8 mouse cellular contexts compared by ENCODE assay signal in genomic region chr3:95938835-95939234, GRCm38 (mm10). TPM values are rescaled to one million over a fixed set of nuclear protein-coding genes. Genes with fewer than 3 reads are reported as not detected.
A peak's percentile ranks its signal among the peaks of the same experiment; 100 is the strongest.
DNase-seq lines count a peak whose midpoint lies in the region; ATAC-seq and TF ChIP-seq lines count a peak whose summit lies in the region.

No protein-coding gene starts in this region.

- no peaks in the 10 kb centered on the region for H3K9me3 ChIP-seq in hindbrain, postnatal 0 days (ENCODE audit: low read length)
- no peaks in the 10 kb centered on the region for H3K9me3 ChIP-seq in hindbrain, embryonic 14.5 days (ENCODE audit: control insufficient read depth, low read length)
- no peaks in the 10 kb centered on the region for H3K9me3 ChIP-seq in MEL (replicated peaks; ENCODE audit: insufficient read depth, low read length)
- H3K9me3 ChIP-seq in liver, postnatal 0 days (ENCODE audit: low read length) = no peaks in the 10 kb centered on the region
- H3K9me3 ChIP-seq in forebrain, embryonic 16.5 days (ENCODE audit: control insufficient read depth, low read length) = no peaks in the 10 kb centered on the region

- peak; percentile 51 for TF ChIP-seq CTCF in hindbrain, postnatal 0 days (IDR thresholded peaks at IDR 0.05; ENCODE audit: low read depth)
- TF ChIP-seq CTCF in MEL (IDR thresholded peaks at IDR 0.05 in 2 of 3, conservative IDR thresholded peaks at IDR 0.05 in 1 of 3; ENCODE audit: control insufficient read depth in 1 of 3, insufficient read depth in 1 of 3, low read depth in 2 of 3, low read length in 3 of 3, poor library complexity in 1 of 3, severe bottlenecking in 1 of 3) = peak; percentile 77 to 84 (median 84)
- peak; percentile 72 for TF ChIP-seq CTCF in liver, postnatal 0 days (IDR thresholded peaks at IDR 0.05; ENCODE audit: low read depth)

- 94% methylated on average over 15 of the region's 15 CpGs for WGBS in hindbrain, postnatal 0 days
- WGBS in hindbrain, embryonic 14.5 days = 93% methylated on average over 15 of the region's 15 CpGs
- WGBS in liver, postnatal 0 days (ENCODE audit: insufficient replicate concordance) = 89% methylated on average over 15 of the region's 15 CpGs
- WGBS in forebrain, embryonic 16.5 days = 93% methylated on average over 15 of the region's 15 CpGs

- no peak overlapping the region for H3K4me3 ChIP-seq in hindbrain, postnatal 0 days (ENCODE audit: low read length)
- H3K4me3 ChIP-seq in hindbrain, embryonic 14.5 days (replicated peaks; ENCODE audit: low read length) = no peak overlapping the region
- H3K4me3 ChIP-seq in MEL (ENCODE audit: control insufficient read depth in 1 of 2, insufficient read depth in 1 of 2, low read depth in 2 of 2, low read length in 2 of 2) = no peak overlapping the region
- H3K4me3 ChIP-seq in liver, postnatal 0 days (ENCODE audit: low read depth, low read length) = no peak overlapping the region
- H3K4me3 ChIP-seq in forebrain, embryonic 16.5 days (replicated peaks; ENCODE audit: low read length) = no peak overlapping the region

- no peaks in the 10 kb centered on the region for H3K4me1 ChIP-seq in hindbrain, postnatal 0 days (ENCODE audit: insufficient read depth, low read length)
- H3K4me1 ChIP-seq in hindbrain, embryonic 14.5 days (replicated peaks; ENCODE audit: control insufficient read depth, insufficient read depth, low read length) = no peaks in the 10 kb centered on the region
- H3K4me1 ChIP-seq in MEL (ENCODE audit: control insufficient read depth in 1 of 2, insufficient read depth in 2 of 2, low read length in 2 of 2) = peaks cover 5 to 7% of the 10 kb centered on the region in 2 experiments
- H3K4me1 ChIP-seq in liver, postnatal 0 days (ENCODE audit: insufficient read depth) = no peaks in the 10 kb centered on the region
- no peaks in the 10 kb centered on the region for H3K4me1 ChIP-seq in forebrain, embryonic 16.5 days (replicated peaks; ENCODE audit: control insufficient read depth, insufficient read depth, low read length)

- TF ChIP-seq RAD21 in MEL (IDR thresholded peaks at IDR 0.05; ENCODE audit: low read depth, low read length) = peak; percentile 62

- intact Hi-C loops in left cerebral cortex, postnatal 14 days (cut with DNase I) = no loop called here

- no peaks in the 10 kb centered on the region for H3K27me3 ChIP-seq in hindbrain, postnatal 0 days (ENCODE audit: insufficient read depth, low read length)
- H3K27me3 ChIP-seq in hindbrain, embryonic 14.5 days (ENCODE audit: control insufficient read depth, insufficient read depth, low read length) = no peaks in the 10 kb centered on the region
- H3K27me3 ChIP-seq in MEL (ENCODE audit: control insufficient read depth in 1 of 2, insufficient read depth in 2 of 2, low read length in 2 of 2) = no peaks in the 10 kb centered on the region
- H3K27me3 ChIP-seq in liver, postnatal 0 days (ENCODE audit: insufficient read depth, low read length) = no peaks in the 10 kb centered on the region
- no peaks in the 10 kb centered on the region for H3K27me3 ChIP-seq in forebrain, embryonic 16.5 days (replicated peaks; ENCODE audit: control insufficient read depth, insufficient read depth, low read length)

- peaks cover 37% of the 10 kb centered on the region; the same call in 1 of the 2 replicates for H3K36me3 ChIP-seq in hindbrain, postnatal 0 days (ENCODE audit: insufficient read depth, low read length)
- H3K36me3 ChIP-seq in hindbrain, embryonic 14.5 days (replicated peaks; ENCODE audit: control insufficient read depth, insufficient read depth) = peaks cover 79% of the 10 kb centered on the region
- peaks cover 16 to 68% of the 10 kb centered on the region in 2 experiments for H3K36me3 ChIP-seq in MEL (ENCODE audit: control insufficient read depth in 1 of 2, insufficient read depth in 2 of 2, low read length in 2 of 2)
- peaks cover 81% of the 10 kb centered on the region for H3K36me3 ChIP-seq in liver, postnatal 0 days (replicated peaks; ENCODE audit: insufficient read depth, low read length)
- H3K36me3 ChIP-seq in forebrain, embryonic 16.5 days (ENCODE audit: control insufficient read depth, insufficient read depth) = peaks cover 29% of the 10 kb centered on the region

- H3K79me2 ChIP-seq in MEL (ENCODE audit: control insufficient read depth, insufficient read depth, low read length, poor library complexity) = peaks cover 11% of the 10 kb centered on the region

- H3K4me2 ChIP-seq in hindbrain, postnatal 0 days (ENCODE audit: low read depth, low read length) = no peak overlapping the region
- H3K4me2 ChIP-seq in hindbrain, embryonic 14.5 days (replicated peaks) = no peak overlapping the region
- no peak overlapping the region for H3K4me2 ChIP-seq in liver, postnatal 0 days (ENCODE audit: low read depth, low read length)
- H3K4me2 ChIP-seq in forebrain, embryonic 16.5 days (ENCODE audit: low read length) = no peak overlapping the region

- no peak for ATAC-seq in hindbrain, postnatal 0 days
- ATAC-seq in hindbrain, embryonic 14.5 days (ENCODE audit: low FRiP score) = no peak
- ATAC-seq in liver, postnatal 0 days = no peak
- ATAC-seq in forebrain, embryonic 16.5 days = no peak

- H3K9ac ChIP-seq in hindbrain, postnatal 0 days (replicated peaks; ENCODE audit: low read length) = no peak overlapping the region
- no peak overlapping the region for H3K9ac ChIP-seq in hindbrain, embryonic 14.5 days
- no peak overlapping the region for H3K9ac ChIP-seq in MEL (ENCODE audit: control insufficient read depth, low read depth, low read length, poor library complexity, severe bottlenecking)
- H3K9ac ChIP-seq in liver, postnatal 0 days (replicated peaks) = no peak overlapping the region
- no peak overlapping the region for H3K9ac ChIP-seq in forebrain, embryonic 16.5 days (replicated peaks; ENCODE audit: low read depth, low read length)

- TF ChIP-seq POLR2A in MEL (IDR thresholded peaks at IDR 0.05; ENCODE audit: control insufficient read depth in 1 of 2, insufficient read depth in 1 of 2, low read depth in 1 of 2, low read length in 2 of 2, poor library complexity in 1 of 2) = no peak

- TF ChIP-seq EP300 in MEL (IDR thresholded peaks at IDR 0.05; ENCODE audit: low read depth in 1 of 2, low read length in 2 of 2) = no peak
- TF ChIP-seq EP300 in liver, postnatal 0 days (IDR thresholded peaks at IDR 0.05; ENCODE audit: low read depth) = no peak

- H3K27ac ChIP-seq in hindbrain, postnatal 0 days = no peak overlapping the region
- no peak overlapping the region for H3K27ac ChIP-seq in hindbrain, embryonic 14.5 days
- no peak overlapping the region for H3K27ac ChIP-seq in MEL (ENCODE audit: control insufficient read depth, low read depth, low read length)
- H3K27ac ChIP-seq in liver, postnatal 0 days (ENCODE audit: low read depth) = no peak overlapping the region
- no peak overlapping the region for H3K27ac ChIP-seq in forebrain, embryonic 16.5 days (ENCODE audit: low read length)

- no peak for DNase-seq in hindbrain, postnatal 0 days (ENCODE audit: low spot score)
- DNase-seq in hindbrain, embryonic 14.5 days (ENCODE audit: low spot score) = no peak
- peak; percentile 63 for DNase-seq in 416B (ENCODE audit: low read depth)
- peak; percentile 76 for DNase-seq in MEL (ENCODE audit: low read depth, low spot score)
- DNase-seq in liver, postnatal 0 days = peak; percentile 51
- no peak for DNase-seq in urinary bladder, adult 18-20 months (ENCODE audit: low spot score in 2 of 2)
- DNase-seq in left cerebral cortex, postnatal 14 days (ENCODE audit: low spot score in 2 of 2) = no peak

RNA-seq across cellular contexts. Expression of gene Anp32e, which starts 9.8 kb away (rescaled TPM):
- 26.2 and 27.5 TPM in 2 replicates for total RNA-seq in hindbrain, postnatal 0 days (2014; rRNA removed)
- 127 and 128 TPM in 2 replicates for polyA plus RNA-seq in hindbrain, postnatal 0 days (2015; fragmentation: Nextera tagmentation; extraction: Ambion mirVana)
- 37.1 and 37.5 TPM in 2 replicates for polyA plus RNA-seq in hindbrain, embryonic 14.5 days (2014; fragmentation: Nextera tagmentation; extraction: Ambion mirVana)
- total RNA-seq in MEL (2012; rRNA removed) = 159 and 197 TPM in 2 replicates
- polyA plus RNA-seq in MEL (2012; ENCODE audit: insufficient read depth in 1 of 2, insufficient read length in 2 of 2, low read depth in 1 of 2, low replicate concordance in 2 of 2, missing spikeins in 1 of 2) = 100 to 1,000 TPM; 412 to 748 TPM
- 92.0 and 98.4 TPM in 2 replicates for polyA plus RNA-seq in liver, postnatal 0 days (2015; fragmentation: Nextera tagmentation; extraction: Ambion mirVana)
- polyA plus RNA-seq in forebrain, embryonic 16.5 days (2015; fragmentation: Nextera tagmentation; extraction: Ambion mirVana) = 185 and 205 TPM in 2 replicates
- total RNA-seq in left cerebral cortex, postnatal 14 days (2021) = 100 to 1,000 TPM in 1 of 2 experiments, 10 to 100 TPM in 1; 95.6 to 107 TPM

RNA-seq across cellular contexts. Expression of gene Car14, which starts 34.3 kb away (rescaled TPM):
- total RNA-seq in hindbrain, postnatal 0 days (2014; rRNA removed) = 7.5 and 9.4 TPM in 2 replicates
- polyA plus RNA-seq in hindbrain, postnatal 0 days (2015; fragmentation: Nextera tagmentation; extraction: Ambion mirVana) = 16.7 and 17.8 TPM in 2 replicates
- 12.1 and 13.0 TPM in 2 replicates for polyA plus RNA-seq in hindbrain, embryonic 14.5 days (2014; fragmentation: Nextera tagmentation; extraction: Ambion mirVana)
- 0.15 TPM in 1 of 2 replicates, not detected in the other for total RNA-seq in MEL (2012; rRNA removed)
- polyA plus RNA-seq in MEL (2012; ENCODE audit: insufficient read depth in 1 of 2, insufficient read length in 2 of 2, low read depth in 1 of 2, low replicate concordance in 2 of 2, missing spikeins in 1 of 2) = under 1 TPM in 1 of 2 experiments, not detected in 1; 0.38 TPM
- polyA plus RNA-seq in liver, postnatal 0 days (2015; fragmentation: Nextera tagmentation; extraction: Ambion mirVana) = 15.2 and 17.3 TPM in 2 replicates
- polyA plus RNA-seq in forebrain, embryonic 16.5 days (2015; fragmentation: Nextera tagmentation; extraction: Ambion mirVana) = 9.4 and 10.2 TPM in 2 replicates
- 1 to 10 TPM; 5.3 to 5.5 TPM for total RNA-seq in left cerebral cortex, postnatal 14 days (2021)

RNA-seq across cellular contexts. Expression of gene Aph1a, which starts 45.1 kb away (rescaled TPM):
- total RNA-seq in hindbrain, postnatal 0 days (2014; rRNA removed) = 75.9 and 99.4 TPM in 2 replicates
- 41.1 and 42.2 TPM in 2 replicates for polyA plus RNA-seq in hindbrain, postnatal 0 days (2015; fragmentation: Nextera tagmentation; extraction: Ambion mirVana)
- polyA plus RNA-seq in hindbrain, embryonic 14.5 days (2014; fragmentation: Nextera tagmentation; extraction: Ambion mirVana) = 34.9 and 38.6 TPM in 2 replicates
- total RNA-seq in MEL (2012; rRNA removed) = 110 and 127 TPM in 2 replicates
- 100 to 1,000 TPM in 1 of 2 experiments, not detected in 1; 170 TPM for polyA plus RNA-seq in MEL (2012; ENCODE audit: insufficient read depth in 1 of 2, insufficient read length in 2 of 2, low read depth in 1 of 2, low replicate concordance in 2 of 2, missing spikeins in 1 of 2)
- polyA plus RNA-seq in liver, postnatal 0 days (2015; fragmentation: Nextera tagmentation; extraction: Ambion mirVana) = 17.1 and 22.9 TPM in 2 replicates
- polyA plus RNA-seq in forebrain, embryonic 16.5 days (2015; fragmentation: Nextera tagmentation; extraction: Ambion mirVana) = 35.6 and 35.9 TPM in 2 replicates
- 10 to 100 TPM; 72.2 to 79.0 TPM for total RNA-seq in left cerebral cortex, postnatal 14 days (2021)

RNA-seq across cellular contexts. Expression of gene BC028528, which starts 47.0 kb away (rescaled TPM):
- 2.6 and 5.5 TPM in 2 replicates for total RNA-seq in hindbrain, postnatal 0 days (2014; rRNA removed)
- 21.3 and 23.3 TPM in 2 replicates for polyA plus RNA-seq in hindbrain, postnatal 0 days (2015; fragmentation: Nextera tagmentation; extraction: Ambion mirVana)
- 16.1 and 26.2 TPM in 2 replicates for polyA plus RNA-seq in hindbrain, embryonic 14.5 days (2014; fragmentation: Nextera tagmentation; extraction: Ambion mirVana)
- 7.4 and 12.2 TPM in 2 replicates for total RNA-seq in MEL (2012; rRNA removed)
- polyA plus RNA-seq in MEL (2012; ENCODE audit: insufficient read depth in 1 of 2, insufficient read length in 2 of 2, low read depth in 1 of 2, low replicate concordance in 2 of 2, missing spikeins in 1 of 2) = 10 to 100 TPM in 1 of 2 experiments, not detected in 1; 13.6 TPM
- polyA plus RNA-seq in liver, postnatal 0 days (2015; fragmentation: Nextera tagmentation; extraction: Ambion mirVana) = 7.6 and 7.9 TPM in 2 replicates
- polyA plus RNA-seq in forebrain, embryonic 16.5 days (2015; fragmentation: Nextera tagmentation; extraction: Ambion mirVana) = 13.8 and 14.4 TPM in 2 replicates
- 10 to 100 TPM; 10.4 to 12.7 TPM for total RNA-seq in left cerebral cortex, postnatal 14 days (2021)

RNA-seq across cellular contexts. Expression of gene Ciart, which starts 56.8 kb away (rescaled TPM):
- total RNA-seq in hindbrain, postnatal 0 days (2014; rRNA removed) = 2.5 and 4.3 TPM in 2 replicates
- polyA plus RNA-seq in hindbrain, postnatal 0 days (2015; fragmentation: Nextera tagmentation; extraction: Ambion mirVana) = 7.5 and 11.4 TPM in 2 replicates
- polyA plus RNA-seq in hindbrain, embryonic 14.5 days (2014; fragmentation: Nextera tagmentation; extraction: Ambion mirVana) = 2.4 and 2.7 TPM in 2 replicates
- total RNA-seq in MEL (2012; rRNA removed) = 4.9 and 18.5 TPM in 2 replicates
- 10 to 100 TPM in 1 of 2 experiments, not detected in 1; 23.8 TPM for polyA plus RNA-seq in MEL (2012; ENCODE audit: insufficient read depth in 1 of 2, insufficient read length in 2 of 2, low read depth in 1 of 2, low replicate concordance in 2 of 2, missing spikeins in 1 of 2)
- 0.77 and 1.00 TPM in 2 replicates for polyA plus RNA-seq in liver, postnatal 0 days (2015; fragmentation: Nextera tagmentation; extraction: Ambion mirVana)
- polyA plus RNA-seq in forebrain, embryonic 16.5 days (2015; fragmentation: Nextera tagmentation; extraction: Ambion mirVana) = 4.1 and 5.7 TPM in 2 replicates
- total RNA-seq in left cerebral cortex, postnatal 14 days (2021) = 10 to 100 TPM; 17.0 to 20.9 TPM

Comparison
In these comparisons a context has a peak if more than half of its experiments do, and no peak if none do; other contexts are left out.
1. DNase-seq: peak in 416B (single experiment), MEL (single experiment) and liver, postnatal 0 days (single experiment); none in hindbrain, postnatal 0 days (single experiment), hindbrain, embryonic 14.5 days (single experiment), urinary bladder, adult 18-20 months (0 of 2) and left cerebral cortex, postnatal 14 days (0 of 2).
2. Peak in every context shown above with its lines, with median percentiles within 50 percentile points of each other: CTCF ChIP-seq.